ENCODE assay signal across 8 mouse cellular contexts in genomic region chr2:170153421-170154271, GRCm38 (mm10). TPM values are rescaled to one million over a fixed set of nuclear protein-coding genes. Genes with fewer than 3 reads are reported as not detected.
A peak's percentile ranks its signal among the peaks of the same experiment; 100 is the strongest.
DNase-seq lines count a peak whose midpoint lies in the region; ATAC-seq and TF ChIP-seq lines count a peak whose summit lies in the region.

No protein-coding gene starts in this region.

- no peaks in the 10 kb centered on the region for H3K36me3 ChIP-seq in embryonic facial prominence, embryonic 12.5 days
- H3K36me3 ChIP-seq in heart, embryonic 12.5 days, result no peaks in the 10 kb centered on the region
- H3K36me3 ChIP-seq in kidney, embryonic 15.5 days, result no peaks in the 10 kb centered on the region
- H3K36me3 ChIP-seq in spleen, adult 2 months (ENCODE audit: control insufficient read depth, insufficient read depth, low read length), result no peaks in the 10 kb centered on the region

- peak overlapping the region; percentile 35 for H3K4me3 ChIP-seq in embryonic facial prominence, embryonic 12.5 days
- peak overlapping the region; percentile 45 for H3K4me3 ChIP-seq in heart, embryonic 12.5 days
- H3K4me3 ChIP-seq in kidney, embryonic 15.5 days (replicated peaks), result peak overlapping the region; percentile 45
- H3K4me3 ChIP-seq in spleen, adult 2 months (ENCODE audit: extremely low read depth, insufficient read depth, insufficient read length), result peak overlapping the region; percentile 43

- H3K27ac ChIP-seq in embryonic facial prominence, embryonic 12.5 days, result no peak overlapping the region
- H3K27ac ChIP-seq in heart, embryonic 12.5 days (ENCODE audit: poor library complexity, severe bottlenecking), result peak overlapping the region; percentile 61
- peak overlapping the region; percentile 52; the same call in 1 of the 2 replicates for H3K27ac ChIP-seq in kidney, embryonic 15.5 days
- H3K27ac ChIP-seq in spleen, adult 2 months (ENCODE audit: insufficient read depth, low read length), result peak overlapping the region; percentile 90

- H3K27me3 ChIP-seq in embryonic facial prominence, embryonic 12.5 days, result no peaks in the 10 kb centered on the region
- no peaks in the 10 kb centered on the region for H3K27me3 ChIP-seq in heart, embryonic 12.5 days (replicated peaks)
- no peaks in the 10 kb centered on the region for H3K27me3 ChIP-seq in kidney, embryonic 15.5 days
- H3K27me3 ChIP-seq in spleen, adult 2 months (ENCODE audit: control insufficient read depth, insufficient read depth, low read length), result no peaks in the 10 kb centered on the region

- WGBS in embryonic facial prominence, embryonic 12.5 days, result 2% methylated on average over 37 of the region's 37 CpGs
- WGBS in heart, embryonic 12.5 days, result 2% methylated on average over 37 of the region's 37 CpGs
- WGBS in kidney, embryonic 15.5 days, result 2% methylated on average over 37 of the region's 37 CpGs
- WGBS in spleen, adult 2 months, result 2% methylated on average over 37 of the region's 37 CpGs

- H3K4me2 ChIP-seq in embryonic facial prominence, embryonic 12.5 days (replicated peaks), result peak overlapping the region; percentile 64
- peak overlapping the region; percentile 72 for H3K4me2 ChIP-seq in heart, embryonic 12.5 days
- H3K4me2 ChIP-seq in kidney, embryonic 15.5 days, result peak overlapping the region; percentile 80

- DNase-seq in lung, adult 18-20 months, result peak; percentile 63 to 66
- no peak for DNase-seq in lung, postnatal 25 days (ENCODE audit: low spot score)
- DNase-seq in lung, postnatal 4 days, result peak; percentile 56 to 62
- peak in 1 of 2 experiments; percentile 35 for DNase-seq in spleen, adult 2 months (ENCODE audit: low read depth in 1 of 2, low spot score in 2 of 2)
- DNase-seq in frontal cortex, postnatal 36 days (ENCODE audit: low spot score in 2 of 2), result no peak

- H3K9me3 ChIP-seq in embryonic facial prominence, embryonic 12.5 days, result no peaks in the 10 kb centered on the region
- H3K9me3 ChIP-seq in heart, embryonic 12.5 days (replicated peaks), result no peaks in the 10 kb centered on the region
- H3K9me3 ChIP-seq in kidney, embryonic 15.5 days (replicated peaks), result no peaks in the 10 kb centered on the region

- H3K4me1 ChIP-seq in embryonic facial prominence, embryonic 12.5 days, result 0 out of 2 replicates have a peak, but pooled peaks cover 12% of the 10 kb centered on the region
- peaks cover 25% of the 10 kb centered on the region for H3K4me1 ChIP-seq in heart, embryonic 12.5 days (replicated peaks)
- H3K4me1 ChIP-seq in kidney, embryonic 15.5 days, result peaks cover 47% of the 10 kb centered on the region
- H3K4me1 ChIP-seq in spleen, adult 2 months (ENCODE audit: control insufficient read depth, insufficient read depth, insufficient read length), result peaks cover 10% of the 10 kb centered on the region; the same call in 1 of the 2 replicates

- peak overlapping the region; percentile 30; the same call in 1 of the 2 replicates for H3K9ac ChIP-seq in embryonic facial prominence, embryonic 12.5 days
- H3K9ac ChIP-seq in heart, embryonic 12.5 days, result peak overlapping the region; percentile 63
- peak overlapping the region; percentile 51 for H3K9ac ChIP-seq in kidney, embryonic 15.5 days

- no peak for ATAC-seq in embryonic facial prominence, embryonic 12.5 days (ENCODE audit: insufficient number of reproducible peaks, insufficient read depth, low FRiP score, low TSS enrichment)
- ATAC-seq in heart, embryonic 12.5 days (ENCODE audit: insufficient number of reproducible peaks, low FRiP score), result no peak
- no peak for ATAC-seq in kidney, embryonic 15.5 days (replicated peaks; ENCODE audit: low FRiP score)

- TF ChIP-seq CTCF in spleen, adult 2 months (IDR thresholded peaks at IDR 0.05; ENCODE audit: extremely low read depth, insufficient read depth, insufficient read length, insufficient replicate concordance), result no peak

- TF ChIP-seq POLR2A in spleen, adult 2 months (IDR thresholded peaks at IDR 0.05; ENCODE audit: low read depth, low read length), result no peak

RNA-seq across cellular contexts. Expression of gene Zfp217, which starts 5.7 kb away (rescaled TPM):
- polyA plus RNA-seq in embryonic facial prominence, embryonic 12.5 days (2016; fragmentation: Nextera tagmentation; extraction: Ambion mirVana), result 4.5 and 4.9 TPM in 2 replicates
- 3.5 and 3.7 TPM in 2 replicates for polyA plus RNA-seq in heart, embryonic 12.5 days (2016; fragmentation: Nextera tagmentation; extraction: Ambion mirVana)
- polyA plus RNA-seq in kidney, embryonic 15.5 days (2015; fragmentation: Nextera tagmentation; extraction: Ambion mirVana), result 4.7 and 5.0 TPM in 2 replicates
- 20.6 and 22.3 TPM in 2 replicates for polyA plus RNA-seq in spleen, adult 2 months (2012; rRNA removed)

Comparison
In these comparisons a context has a peak if more than half of its experiments do, and no peak if none do; other contexts are left out.
1. DNase-seq: peak in lung, adult 18-20 months (2 of 2) and lung, postnatal 4 days (2 of 2); none in lung, postnatal 25 days (single experiment) and frontal cortex, postnatal 36 days (0 of 2).
2. Peak in every context shown above with its lines, with median percentiles within 50 percentile points of each other: H3K4me2 ChIP-seq, H3K4me3 ChIP-seq and H3K9ac ChIP-seq.